Mouse (Mus musculus): ENCODE measurements around the gene Ccdc59.

GRCm38 (mm10) chr10:105801147-105801546, 39.7 kb upstream of the Ccdc59 start:
- TF ChIP-seq CTCF (IDR thresholded peaks at IDR 0.05; ENCODE audit: control insufficient read depth, insufficient read depth, insufficient read length) (no peak), USF1 (IDR thresholded peaks at IDR 0.05; ENCODE audit: low read depth) (no peak), MAX (IDR thresholded peaks at IDR 0.05) (no peak)
